Mouse (Mus musculus) liver, embryonic 12.5 days (tissue): ENCODE measurements around the gene Eaf2. TPM values are rescaled to one million over a fixed set of nuclear protein-coding genes. Genes with fewer than 3 reads are reported as not detected.

Source experiments
- ATAC-seq: fragments of 200-750 bp; cut with Nextera tagmentation; 2 replicates; pipeline ENCODE4 v1.8.0; 2017; ENCODE audit warnings: moderate number of reproducible peaks, mild to moderate bottlenecking, moderate library complexity
- H3K27ac ChIP-seq: fragments of 300-500 bp; sonication (generic); 2 replicates; pipeline ENCODE4 v1.5.1; 2016; ENCODE audit warnings: mild to moderate bottlenecking
- H3K27me3 ChIP-seq: fragments of 300-500 bp; sonication (generic); replicated peaks from 2 replicates; pipeline ENCODE4 v1.6.1; 2016; ENCODE audit warnings: mild to moderate bottlenecking, moderate library complexity
- H3K36me3 ChIP-seq: fragments of 300-500 bp; sonication (generic); 2 replicates; pipeline ENCODE4 v1.6.1; 2016; ENCODE audit warnings: mild to moderate bottlenecking, moderate library complexity
- H3K4me1 ChIP-seq: fragments of 300-500 bp; sonication (generic); 2 replicates; pipeline ENCODE4 v1.6.1; 2016
- H3K4me2 ChIP-seq: fragments of 300-500 bp; sonication (generic); 2 replicates; pipeline ENCODE4 v1.6.1; 2016; ENCODE audit warnings: mild to moderate bottlenecking, moderate library complexity
- H3K4me3 ChIP-seq: fragments of 300-500 bp; sonication (generic); 2 replicates; pipeline ENCODE4 v1.5.1; 2016; ENCODE audit warnings: mild to moderate bottlenecking, moderate library complexity
- H3K9ac ChIP-seq: fragments of 300-500 bp; sonication (generic); 2 replicates; pipeline ENCODE4 v1.6.1; 2016; ENCODE audit warnings: mild to moderate bottlenecking, moderate library complexity
- H3K9me3 ChIP-seq: fragments of 300-500 bp; sonication (generic); replicated peaks from 2 replicates; pipeline ENCODE4 v1.6.1; 2016; ENCODE audit warnings: mild to moderate bottlenecking, moderate library complexity
- WGBS: fragments of 180-500 bp; shearing (Covaris S2); methylation state at CpG from one replicate; pipeline ENCODE4 v1.1.7; 2016; ENCODE audit not compliant: insufficient replicate concordance; 5-methylcytosine and 5-hydroxymethylcytosine counted together
- polyA plus RNA-seq: library from polyadenylated mRNA; unstranded; fragments of >200 nt; fragmentation: Nextera tagmentation; extraction: Ambion mirVana; gene quantifications from 2 replicates; pipeline ENCODE4 v1.2.1, GENCODE M21; 2016

Gene Eaf2
- polyA plus RNA-seq, 1 experiment from 2014 or later: 0.35 TPM

DNA sequence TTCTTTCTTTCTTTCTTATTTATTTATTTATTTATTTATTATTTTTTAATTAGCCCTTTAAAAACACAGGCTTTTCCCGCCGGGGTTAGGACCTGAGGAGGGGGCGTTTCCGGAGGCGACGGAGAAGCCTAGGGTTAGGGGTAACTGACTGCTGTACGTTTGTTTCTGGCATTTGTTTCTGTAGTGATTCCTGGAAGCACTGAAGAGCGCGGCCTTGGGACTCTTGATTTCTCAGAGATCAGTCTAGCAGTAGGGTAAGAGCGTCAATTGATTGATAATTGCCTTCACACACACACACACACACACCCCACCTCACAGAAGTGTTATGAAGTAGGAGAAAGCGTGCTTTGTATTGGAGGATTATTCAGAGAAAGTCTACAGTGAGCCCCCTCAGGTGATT, 46.0 kb downstream of the Eaf2 start:
- H3K4me2 ChIP-seq: peak overlapping the region; percentile 96
- H3K27me3 ChIP-seq: peaks cover 7% of the 10 kb centered on the region; the same call in 1 of the 2 replicates
- no peaks in the 10 kb centered on the region for H3K9me3 ChIP-seq
- no peaks in the 10 kb centered on the region for H3K36me3 ChIP-seq
- 13% methylated on average over 11 of the region's 11 CpGs for WGBS
- peaks cover 15% of the 10 kb centered on the region for H3K4me1 ChIP-seq
- H3K9ac ChIP-seq: peak overlapping the region; percentile 86
- peak overlapping the region; percentile 81 for H3K4me3 ChIP-seq
- H3K27ac ChIP-seq: no peak overlapping the region
- no peak for ATAC-seq

GRCm38 (mm10) chr16:36828054-36828786, 46.6 kb downstream of the Eaf2 start, which contains the start of gene Iqcb1:
Iqcb1 (plus strand) TSS chr16:36828385.
- Histone ChIP-seq H3K4me3 (peak within 1 kb of the TSS; percentile 81), H3K4me1 (peaks cover 15% of the 10 kb centered on the region), H3K9me3 (no peaks in the 10 kb centered on the region), H3K9ac (peak within 1 kb of the TSS; percentile 86), H3K27ac (peak within 1 kb of the TSS; percentile 61), H3K27me3 (peaks cover 7% of the 10 kb centered on the region; the same call in 1 of the 2 replicates), H3K36me3 (no peaks in the 10 kb centered on the region), H3K4me2 (peak within 1 kb of the TSS; percentile 96)
- peak; percentile 100 for ATAC-seq
- WGBS: under 1% methylated on average over 64 of the region's 64 CpGs

GRCm38 (mm10) chr16:36827611-36828053, 47.2 kb downstream of the Eaf2 start:
- Histone ChIP-seq H3K27ac (no peak overlapping the region), H3K4me2 (peak overlapping the region; percentile 96), H3K27me3 (peaks cover 7% of the 10 kb centered on the region; the same call in 1 of the 2 replicates), H3K9ac (peak overlapping the region; percentile 86), H3K9me3 (no peaks in the 10 kb centered on the region), H3K4me1 (peaks cover 15% of the 10 kb centered on the region), H3K36me3 (no peaks in the 10 kb centered on the region), H3K4me3 (peak overlapping the region; percentile 81)
- WGBS: 5% methylated on average over 11 of the region's 11 CpGs
- peak; percentile 76 for ATAC-seq

- H3K9me3 ChIP-seq: no peaks in the 10 kb centered on the region
- peaks cover 7% of the 10 kb centered on the region; the same call in 1 of the 2 replicates for H3K4me1 ChIP-seq
- H3K9ac ChIP-seq: no peak overlapping the region
- ATAC-seq: no peak
- H3K27me3 ChIP-seq: peaks cover 7% of the 10 kb centered on the region; the same call in 1 of the 2 replicates
- no peaks in the 10 kb centered on the region for H3K36me3 ChIP-seq
- WGBS: 7% methylated on average over 3 of the region's 3 CpGs
- no peak overlapping the region for H3K4me3 ChIP-seq
- H3K27ac ChIP-seq: no peak overlapping the region
- 0 out of 2 replicates have a peak overlapping the region, but pooled peaks have one; percentile 12 for H3K4me2 ChIP-seq
Observed at GRCm38 (mm10) chr16:36821474-36821873, 53.3 kb downstream of the Eaf2 start.

GRCm38 (mm10) chr16:36820747-36821146, 54.1 kb downstream of the Eaf2 start:
- Histone ChIP-seq H3K4me1 (peaks cover 7% of the 10 kb centered on the region; the same call in 1 of the 2 replicates), H3K36me3 (no peaks in the 10 kb centered on the region), H3K27ac (no peak overlapping the region), H3K9ac (no peak overlapping the region), H3K4me2 (no peak overlapping the region), H3K4me3 (no peak overlapping the region), H3K9me3 (no peaks in the 10 kb centered on the region), H3K27me3 (0 out of 2 replicates have a peak, but pooled peaks cover under 1% of the 10 kb centered on the region)
- ATAC-seq: no peak
- 58% methylated on average over 3 of the region's 3 CpGs for WGBS

DNA sequence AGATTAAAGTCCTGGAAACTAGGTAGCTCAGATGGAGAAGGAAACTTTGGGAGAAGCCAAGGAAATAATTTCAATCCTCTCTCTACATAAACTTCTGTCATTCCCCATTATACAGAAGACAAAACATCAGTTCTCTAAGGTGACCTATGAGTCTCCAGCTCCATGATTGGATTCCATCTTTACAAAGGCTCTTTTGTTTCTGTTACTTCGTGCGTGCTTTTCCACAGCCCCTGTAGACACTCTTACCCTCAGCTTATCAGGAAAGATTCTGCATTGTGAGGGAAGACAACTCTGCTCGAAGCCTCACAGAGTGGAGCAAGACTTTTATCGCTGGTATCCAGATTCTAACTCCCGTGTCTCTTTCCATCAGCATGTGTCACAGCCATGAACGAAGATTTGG, 54.8 kb downstream of the Eaf2 start:
- Histone ChIP-seq H3K9me3 (no peaks in the 10 kb centered on the region), H3K4me1 (peaks cover 7% of the 10 kb centered on the region; the same call in 1 of the 2 replicates), H3K4me3 (no peak overlapping the region), H3K27ac (no peak overlapping the region), H3K36me3 (no peaks in the 10 kb centered on the region), H3K27me3 (no peaks in the 10 kb centered on the region), H3K4me2 (no peak overlapping the region), H3K9ac (no peak overlapping the region)
- ATAC-seq: no peak
- WGBS: 62% methylated on average over 6 of the region's 6 CpGs

- no peak overlapping the region for H3K4me2 ChIP-seq
- 23% methylated on average over 7 of the region's 7 CpGs for WGBS
Observed at GRCm38 (mm10) chr16:36817321-36817926, 57.4 kb downstream of the Eaf2 start.

GRCm38 (mm10) chr16:36816916-36817315, 57.9 kb downstream of the Eaf2 start:
- no peak for ATAC-seq
- no peak overlapping the region for H3K27ac ChIP-seq
- no peak overlapping the region for H3K4me2 ChIP-seq
- H3K4me3 ChIP-seq: no peak overlapping the region
- H3K27me3 ChIP-seq: no peaks in the 10 kb centered on the region
- no peak overlapping the region for H3K9ac ChIP-seq
- H3K4me1 ChIP-seq: peaks cover 6% of the 10 kb centered on the region; the same call in 1 of the 2 replicates
- no peaks in the 10 kb centered on the region for H3K36me3 ChIP-seq
- H3K9me3 ChIP-seq: no peaks in the 10 kb centered on the region

More at GRCm38 (mm10) chr16:36817321-36817926, 57.4 kb downstream of the Eaf2 start:
- H3K9me3 ChIP-seq: no peaks in the 10 kb centered on the region
- H3K4me1 ChIP-seq: peaks cover 7% of the 10 kb centered on the region; the same call in 1 of the 2 replicates
- H3K36me3 ChIP-seq: no peaks in the 10 kb centered on the region
- no peak overlapping the region for H3K9ac ChIP-seq
- ATAC-seq: peak; percentile 50; the same call in 1 of the 2 replicates
- H3K4me3 ChIP-seq: no peak overlapping the region
- no peaks in the 10 kb centered on the region for H3K27me3 ChIP-seq
- no peak overlapping the region for H3K27ac ChIP-seq

GRCm38 (mm10) chr16:36813680-36814079, 61.1 kb downstream of the Eaf2 start:
- Histone ChIP-seq H3K27me3 (no peaks in the 10 kb centered on the region), H3K4me3 (no peak overlapping the region), H3K36me3 (no peaks in the 10 kb centered on the region), H3K9me3 (no peaks in the 10 kb centered on the region), H3K4me2 (no peak overlapping the region), H3K9ac (no peak overlapping the region), H3K4me1 (no peaks in the 10 kb centered on the region), H3K27ac (no peak overlapping the region)
- WGBS: 32% methylated on average over 3 of the region's 3 CpGs
- peak; percentile 89 for ATAC-seq

DNA sequence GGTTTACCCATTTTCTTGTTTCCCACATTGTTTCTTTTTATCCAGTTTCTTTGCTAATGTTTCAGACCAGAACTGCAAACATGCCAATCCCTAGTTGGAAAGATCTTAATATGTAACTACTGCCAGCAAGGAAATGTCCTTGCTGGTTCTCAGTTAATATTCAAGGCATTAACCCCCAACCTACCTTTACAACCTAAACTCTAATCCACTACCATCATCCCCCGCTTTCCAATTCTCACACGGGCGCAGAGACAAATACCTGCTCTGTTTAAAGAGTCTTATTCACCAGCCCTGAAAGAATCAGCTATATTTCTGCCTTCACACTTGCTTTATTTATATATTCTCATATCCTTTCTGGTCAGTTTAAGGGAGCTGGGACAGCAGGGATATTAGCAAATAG, 66.2 kb downstream of the Eaf2 start:
- Histone ChIP-seq H3K4me1 (no peaks in the 10 kb centered on the region), H3K9me3 (no peaks in the 10 kb centered on the region), H3K9ac (no peak overlapping the region), H3K4me2 (no peak overlapping the region), H3K36me3 (no peaks in the 10 kb centered on the region), H3K27me3 (no peaks in the 10 kb centered on the region), H3K27ac (no peak overlapping the region), H3K4me3 (no peak overlapping the region)
- WGBS: 76% methylated on average over 3 of the region's 3 CpGs
- ATAC-seq: no peak

GRCm38 (mm10) chr16:36802361-36802760, 72.4 kb downstream of the Eaf2 start:
- no peak overlapping the region for H3K4me2 ChIP-seq
- WGBS: 78% methylated on average over 3 of the region's 3 CpGs
- H3K9me3 ChIP-seq: no peaks in the 10 kb centered on the region; the same call in 1 of the 2 replicates
- no peak overlapping the region for H3K9ac ChIP-seq
- H3K4me1 ChIP-seq: no peaks in the 10 kb centered on the region
- no peak overlapping the region for H3K4me3 ChIP-seq
- no peaks in the 10 kb centered on the region for H3K36me3 ChIP-seq
- ATAC-seq: no peak
- H3K27me3 ChIP-seq: no peaks in the 10 kb centered on the region
- no peak overlapping the region for H3K27ac ChIP-seq

DNA sequence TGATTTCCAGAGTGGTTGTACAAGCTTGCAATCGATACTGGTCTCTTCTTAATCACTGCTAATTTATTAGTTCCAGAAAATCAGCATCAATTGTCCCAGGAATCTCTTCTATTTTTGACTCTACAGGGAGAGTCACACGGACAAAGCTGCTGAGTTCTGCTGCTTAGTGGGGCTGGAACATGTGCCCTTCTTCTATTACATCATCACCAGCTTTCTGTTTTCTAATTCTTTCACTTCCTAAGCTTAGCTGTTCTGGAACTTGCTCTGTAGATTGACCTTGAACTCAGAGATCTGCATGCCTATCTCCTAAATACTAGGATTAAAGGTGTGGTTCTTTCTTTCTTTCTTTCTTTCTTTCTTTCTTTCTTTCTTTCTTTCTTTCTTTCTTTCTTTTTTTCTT, 76.5 kb downstream of the Eaf2 start:
- whole genome bisulfite sequencing: 41% methylated on average over 2 of the region's 2 CpGs
- Histone ChIP-seq H3K36me3 (no peaks in the 10 kb centered on the region), H3K4me3 (no peak overlapping the region), H3K4me2 (no peak overlapping the region), H3K4me1 (no peaks in the 10 kb centered on the region), H3K27ac (no peak overlapping the region), H3K9ac (no peak overlapping the region), H3K9me3 (no peaks in the 10 kb centered on the region; the same call in 1 of the 2 replicates), H3K27me3 (no peaks in the 10 kb centered on the region)
- no peak for ATAC-seq
